Mouse (Mus musculus) limb, embryonic 11.5 days (tissue): ENCODE measurements around the gene Gzme. TPM values are rescaled to one million over a fixed set of nuclear protein-coding genes. Genes with fewer than 3 reads are reported as not detected.
"Not testable (repeated sequence)": the region's sequence is repeated elsewhere in the genome, so short reads cannot be mapped to it uniquely, and the experiment has no call there.

Experiments
- ATAC-seq: fragments of 200-750 bp; cut with Nextera tagmentation; 2 replicates; pipeline ENCODE4 v1.8.0; 2017; ENCODE audit warnings: low read depth; ENCODE audit not compliant: insufficient number of reproducible peaks, low FRiP score, low TSS enrichment
- DNase-seq: peaks from one replicate; pipeline ENCODE4 v3.0.0-alpha.2; 2015; ENCODE audit warnings: low spot score
- H3K27ac ChIP-seq: fragments of 300-500 bp; sonication (generic); replicated peaks from 2 replicates; pipeline ENCODE4 v1.5.1; 2014; ENCODE audit warnings: low read depth, mild to moderate bottlenecking, low read length
- H3K27me3 ChIP-seq: fragments of 300-500 bp; sonication (generic); 2 replicates; pipeline ENCODE4 v1.6.1; 2014; ENCODE audit warnings: mild to moderate bottlenecking, low read length, mixed read lengths; ENCODE audit not compliant: control insufficient read depth, insufficient read depth
- H3K36me3 ChIP-seq: fragments of 300-500 bp; sonication (generic); 2 replicates; pipeline ENCODE4 v1.6.1; 2014; ENCODE audit warnings: mild to moderate bottlenecking, low read length, moderate library complexity, mixed read lengths; ENCODE audit not compliant: control insufficient read depth, insufficient read depth
- H3K4me1 ChIP-seq: fragments of 300-500 bp; sonication (generic); 2 replicates; pipeline ENCODE4 v1.6.1; 2014; ENCODE audit warnings: low read length, mixed read lengths; ENCODE audit not compliant: control insufficient read depth, insufficient read depth
- H3K4me2 ChIP-seq: fragments of 300-500 bp; sonication (generic); 2 replicates; pipeline ENCODE4 v1.6.1; 2014; ENCODE audit warnings: low read depth, mild to moderate bottlenecking, moderate library complexity; ENCODE audit not compliant: severe bottlenecking
- H3K4me3 ChIP-seq: fragments of 300-500 bp; sonication (generic); 2 replicates; pipeline ENCODE4 v1.5.1; 2014; ENCODE audit warnings: low read depth, low read length
- H3K9ac ChIP-seq: fragments of 300-500 bp; sonication (generic); 2 replicates; pipeline ENCODE4 v1.6.1; 2014; ENCODE audit warnings: mild to moderate bottlenecking, low read length
- H3K9me3 ChIP-seq: fragments of 300-500 bp; sonication (generic); 2 replicates; pipeline ENCODE4 v1.6.1; 2016; ENCODE audit warnings: low read length; ENCODE audit not compliant: control insufficient read depth
- WGBS: fragments of 180-500 bp; shearing (Covaris S2); extraction: QIAGEN DNeasy Blood & Tissue Kit; methylation state at CpG from one replicate; pipeline ENCODE4 v1.1.7; 2014; 5-methylcytosine and 5-hydroxymethylcytosine counted together
- polyA plus RNA-seq: library from polyadenylated mRNA; unstranded; fragments of >200 nt; fragmentation: Nextera tagmentation; extraction: Ambion mirVana; gene quantifications from 2 replicates; pipeline ENCODE4 v1.2.1, GENCODE M21; 2014

The Gzme gene
- polyA plus RNA-seq, 1 experiment from 2014 or later, result not detected

GRCm38 (mm10) chr14:56115531-56116310 is 4.7 kb downstream of the Gzme start:
- H3K27ac ChIP-seq, H3K9ac ChIP-seq, DNase-seq, H3K4me1 ChIP-seq, H3K27me3 ChIP-seq, H3K4me2 ChIP-seq, H3K9me3 ChIP-seq, H3K4me3 ChIP-seq, ATAC-seq, H3K36me3 ChIP-seq: not testable (repeated sequence)
- 91% methylated on average over 33 of the region's 33 CpGs for WGBS

DNA sequence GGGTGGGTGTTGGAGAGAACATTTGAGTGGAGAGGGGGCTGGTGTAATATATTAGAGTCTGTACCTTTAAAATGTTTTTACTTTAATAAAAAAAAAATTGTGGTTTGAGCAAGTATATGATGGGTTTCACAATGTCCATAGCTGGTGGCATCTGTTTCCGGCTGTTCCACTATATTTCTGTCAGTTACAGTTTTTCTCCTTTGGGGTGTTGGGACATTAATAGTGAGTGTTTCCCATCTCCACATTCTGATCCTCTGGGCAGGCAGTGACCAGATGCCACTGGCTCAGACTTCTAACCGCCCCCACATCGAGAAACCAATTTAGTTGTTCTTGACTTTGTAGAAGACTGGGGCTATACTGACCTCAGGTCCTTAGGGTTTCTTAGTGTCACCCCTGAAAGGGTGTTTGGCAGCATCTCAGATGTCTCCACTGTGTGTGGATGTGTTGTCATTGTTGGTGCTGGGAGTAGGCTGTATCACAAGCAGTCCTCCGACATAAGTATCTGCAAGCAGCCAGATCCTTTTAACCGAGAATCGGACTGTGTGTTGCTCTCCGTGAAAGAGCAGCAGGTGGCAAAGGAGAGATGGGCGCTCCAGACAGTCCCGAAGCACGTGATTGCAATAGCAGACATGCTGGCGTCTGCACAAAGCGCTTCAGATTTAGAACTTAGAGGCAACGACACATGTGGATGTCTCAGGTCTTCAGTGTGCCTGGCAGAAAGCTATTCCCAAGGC is 14.8 kb downstream of the Gzme start:
- ATAC-seq (no peak), DNase-seq (no peak)
- Histone ChIP-seq H3K27me3 (no peaks in the 10 kb centered on the region), H3K4me2 (no peak overlapping the region), H3K36me3 (no peaks in the 10 kb centered on the region), H3K9me3 (no peaks in the 10 kb centered on the region), H3K9ac (no peak overlapping the region), H3K27ac (no peak overlapping the region), H3K4me3 (no peak overlapping the region), H3K4me1 (no peaks in the 10 kb centered on the region)
- 81% methylated on average over 13 of the region's 13 CpGs for WGBS

DNA sequence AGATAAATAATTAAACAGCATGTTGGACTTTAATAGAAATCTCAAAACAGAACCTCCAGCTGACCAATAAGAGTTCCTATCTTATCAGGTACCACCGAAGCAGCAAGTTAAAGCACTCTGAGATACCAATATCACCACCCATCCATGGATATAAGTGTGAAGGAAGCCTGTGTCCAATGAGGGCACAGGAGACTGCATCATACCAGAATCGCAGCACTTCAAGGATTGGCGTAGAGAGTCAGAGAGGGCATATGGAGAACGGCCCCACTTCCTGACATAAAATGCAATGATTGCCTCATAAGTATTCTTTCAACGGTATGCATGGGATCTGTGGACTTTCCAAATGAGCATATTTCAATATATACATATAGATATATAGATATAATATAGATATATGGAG is 15.4 kb downstream of the Gzme start:
- H3K4me2 ChIP-seq, result no peak overlapping the region
- no peak overlapping the region for H3K9ac ChIP-seq
- WGBS, result 89% methylated on average over 5 of the region's 5 CpGs
- DNase-seq, result no peak
- no peak overlapping the region for H3K27ac ChIP-seq
- no peaks in the 10 kb centered on the region for H3K4me1 ChIP-seq
- H3K27me3 ChIP-seq, result no peaks in the 10 kb centered on the region
- ATAC-seq, result no peak
- no peaks in the 10 kb centered on the region for H3K9me3 ChIP-seq
- H3K4me3 ChIP-seq, result no peak overlapping the region
- no peaks in the 10 kb centered on the region for H3K36me3 ChIP-seq

DNA sequence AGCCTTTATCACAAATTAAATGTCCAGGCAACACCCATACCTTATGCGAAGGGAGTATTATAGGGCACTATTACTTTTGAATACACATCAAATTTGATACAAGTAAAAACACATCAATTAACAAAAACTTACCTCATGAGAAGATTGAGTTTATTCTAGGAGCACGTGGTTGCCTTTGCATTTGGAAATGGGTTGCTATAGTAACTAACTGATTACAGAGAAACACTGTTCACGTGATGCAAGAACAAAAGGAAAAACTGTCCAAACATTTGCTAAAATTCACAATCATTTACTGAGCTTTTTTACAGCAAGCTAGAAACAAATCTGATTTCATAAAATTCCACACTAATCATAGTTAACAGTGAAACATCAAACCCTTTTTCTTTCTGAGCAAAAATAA is 17.0 kb downstream of the Gzme start:
- Histone ChIP-seq H3K4me1 (no peaks in the 10 kb centered on the region), H3K27ac (no peak overlapping the region), H3K27me3 (no peaks in the 10 kb centered on the region), H3K9ac (no peak overlapping the region), H3K4me2 (no peak overlapping the region), H3K9me3 (no peaks in the 10 kb centered on the region), H3K36me3 (no peaks in the 10 kb centered on the region), H3K4me3 (no peak overlapping the region)
- DNase-seq, result no peak
- WGBS, result 83% methylated on average over 3 of the region's 3 CpGs
- no peak for ATAC-seq

DNA sequence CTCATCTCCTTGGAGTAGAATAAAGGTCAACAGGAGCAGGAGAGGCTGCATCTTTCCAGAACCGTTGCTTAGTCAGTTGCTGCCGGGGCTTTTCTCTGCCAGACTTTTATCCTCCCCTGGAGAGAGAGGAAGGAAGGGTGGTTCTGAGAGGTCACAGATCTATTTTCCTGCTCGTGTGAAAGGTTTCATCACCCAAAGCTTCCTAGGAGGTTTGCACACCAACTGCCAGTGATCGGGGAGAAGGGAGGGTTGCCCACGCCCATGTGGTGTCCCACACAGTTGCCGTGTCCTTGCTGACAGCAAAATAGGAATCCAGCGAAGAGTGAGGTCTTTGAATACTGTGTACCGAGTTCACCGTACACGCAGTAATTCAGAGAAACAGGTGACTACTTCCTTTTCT is 18.0 kb downstream of the Gzme start, which contains the start of gene Ctsg:
Gene Ctsg (minus strand): TSS at position 189 of the 400 bp plus-strand sequence.
- no peak for ATAC-seq
- 81% methylated on average over 10 of the region's 10 CpGs for WGBS
- no peaks in the 10 kb centered on the region for H3K9me3 ChIP-seq
- DNase-seq, result no peak
- no peaks in the 10 kb centered on the region for H3K36me3 ChIP-seq
- H3K4me3 ChIP-seq, result no peak within 1 kb of the TSS
- H3K9ac ChIP-seq, result no peak within 1 kb of the TSS
- no peaks in the 10 kb centered on the region for H3K4me1 ChIP-seq
- H3K4me2 ChIP-seq, result no peak within 1 kb of the TSS
- H3K27me3 ChIP-seq, result no peaks in the 10 kb centered on the region
- H3K27ac ChIP-seq, result no peak within 1 kb of the TSS

DNA sequence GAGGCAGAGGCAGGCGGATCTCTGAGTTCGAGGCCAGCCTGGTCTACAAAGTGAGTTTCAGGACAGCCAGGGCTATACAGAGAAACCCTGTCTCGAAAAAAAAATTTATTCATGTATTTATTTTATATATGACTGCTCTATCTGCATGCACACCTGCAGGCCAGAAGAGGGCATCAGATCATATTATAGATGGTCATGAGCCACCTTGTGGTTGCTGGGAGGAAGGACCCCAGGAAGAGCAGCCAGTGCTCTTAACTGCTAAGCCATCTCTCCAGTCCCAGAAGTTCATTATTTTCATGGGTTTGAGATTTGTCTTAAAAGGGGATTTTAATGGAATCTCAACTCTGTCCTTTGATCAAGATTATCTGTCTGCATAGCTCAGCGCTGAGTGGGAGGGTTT is 21.5 kb downstream of the Gzme start:
- H3K27me3 ChIP-seq, result no peaks in the 10 kb centered on the region
- no peak overlapping the region for H3K27ac ChIP-seq
- no peaks in the 10 kb centered on the region for H3K4me1 ChIP-seq
- no peak for DNase-seq
- H3K4me2 ChIP-seq, result no peak overlapping the region
- no peaks in the 10 kb centered on the region for H3K36me3 ChIP-seq
- H3K9me3 ChIP-seq, result no peaks in the 10 kb centered on the region
- ATAC-seq, result no peak
- no peak overlapping the region for H3K9ac ChIP-seq
- no peak overlapping the region for H3K4me3 ChIP-seq
- WGBS, result 75% methylated on average over 4 of the region's 4 CpGs

GRCm38 (mm10) chr14:56097597-56097996 is 22.8 kb downstream of the Gzme start:
- 77% methylated on average over 1 of the region's 1 CpGs for WGBS
- Histone ChIP-seq H3K36me3 (no peaks in the 10 kb centered on the region), H3K4me3 (no peak overlapping the region), H3K27me3 (no peaks in the 10 kb centered on the region), H3K9ac (no peak overlapping the region), H3K4me1 (no peaks in the 10 kb centered on the region), H3K27ac (no peak overlapping the region), H3K4me2 (no peak overlapping the region), H3K9me3 (no peaks in the 10 kb centered on the region)
- ATAC-seq, result no peak
- DNase-seq, result no peak

DNA sequence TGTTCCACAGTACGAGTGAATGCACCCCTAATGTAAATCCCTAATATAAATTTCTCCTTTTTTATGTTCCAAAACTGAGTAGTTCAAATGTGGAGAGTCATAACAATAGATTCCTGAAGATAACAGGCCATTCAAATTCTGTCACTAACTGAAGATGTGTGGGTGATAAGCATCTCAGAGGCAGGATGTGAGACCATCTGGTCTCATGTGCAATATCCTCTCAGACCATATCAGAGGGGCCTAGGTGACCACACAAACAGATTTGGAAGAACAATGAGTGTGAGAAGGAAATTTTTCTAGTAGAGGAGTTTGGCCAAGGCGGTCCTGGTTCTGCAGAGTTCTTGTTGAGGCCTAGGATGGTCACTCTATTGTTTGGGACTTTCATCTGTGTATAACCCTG is 27.1 kb downstream of the Gzme start:
- H3K4me1 ChIP-seq, result no peaks in the 10 kb centered on the region
- H3K36me3 ChIP-seq, result no peaks in the 10 kb centered on the region
- H3K27me3 ChIP-seq, result no peaks in the 10 kb centered on the region
- H3K9me3 ChIP-seq, result no peaks in the 10 kb centered on the region
- whole genome bisulfite sequencing, result 75% methylated on average over 2 of the region's 2 CpGs
- H3K27ac ChIP-seq, result no peak overlapping the region
- no peak overlapping the region for H3K9ac ChIP-seq
- DNase-seq (no peak), ATAC-seq (no peak)
- H3K4me3 ChIP-seq, result no peak overlapping the region
- no peak overlapping the region for H3K4me2 ChIP-seq
